Mouse (Mus musculus): ENCODE results near the gene Gm10912. TPM values are rescaled to one million over a fixed set of nuclear protein-coding genes. Genes with fewer than 3 reads are reported as not detected.
"Not testable (repeated sequence)": the region's sequence is repeated elsewhere in the genome, so short reads cannot be mapped to it uniquely, and the experiment has no call there.

The Gm10912 gene
- 0.13 TPM in 1 of 2 replicates, not detected in the other for polyA plus RNA-seq (2015; fragmentation: Nextera tagmentation; extraction: Ambion mirVana)

DNA sequence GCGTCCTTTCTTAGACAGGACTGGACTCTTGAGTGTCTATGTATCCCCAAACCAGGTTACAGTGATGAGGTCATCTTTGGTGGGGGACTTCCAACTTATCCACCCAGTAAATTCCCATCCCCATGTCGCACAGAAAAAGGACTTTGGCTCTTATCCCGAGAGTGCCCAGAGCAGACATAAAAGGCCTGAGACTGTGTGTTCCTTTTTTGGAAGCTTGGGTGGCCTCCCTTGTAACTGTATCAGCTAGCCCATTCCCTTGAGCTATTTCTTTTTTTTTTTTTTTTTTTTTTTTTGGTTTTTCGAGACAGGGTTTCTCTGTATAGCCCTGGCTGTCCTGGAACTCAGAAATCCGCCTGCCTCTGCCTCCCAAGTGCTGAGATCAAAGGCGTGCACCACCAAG lies at the start of gene Gm10912:
TSS of gene Gm10912 (plus strand) at position 301 of the 400 bp plus-strand sequence.
- DNase-seq (ENCODE audit: low spot score): not testable (repeated sequence)

DNA sequence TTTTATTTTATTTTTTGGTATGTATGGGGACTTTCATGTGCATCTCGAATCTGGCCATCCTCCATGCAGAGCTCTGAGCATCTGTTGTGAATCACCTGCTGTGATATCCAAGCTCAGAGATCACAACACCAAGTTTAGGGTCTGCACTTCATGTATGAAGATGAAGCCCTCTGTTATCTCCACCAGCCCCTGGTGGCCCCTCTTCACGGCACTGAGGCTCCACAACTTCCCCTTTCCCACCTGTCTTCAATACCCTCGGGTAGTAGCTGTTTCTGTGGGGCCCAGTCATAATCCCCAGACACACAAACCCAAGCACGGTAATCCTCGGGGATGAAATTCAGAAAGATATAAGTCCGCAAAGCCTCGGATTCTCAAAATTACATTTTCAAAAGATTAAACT lies 42.5 kb upstream of the Gm10912 start:
- DNase-seq (ENCODE audit: low spot score): no peak

DNA sequence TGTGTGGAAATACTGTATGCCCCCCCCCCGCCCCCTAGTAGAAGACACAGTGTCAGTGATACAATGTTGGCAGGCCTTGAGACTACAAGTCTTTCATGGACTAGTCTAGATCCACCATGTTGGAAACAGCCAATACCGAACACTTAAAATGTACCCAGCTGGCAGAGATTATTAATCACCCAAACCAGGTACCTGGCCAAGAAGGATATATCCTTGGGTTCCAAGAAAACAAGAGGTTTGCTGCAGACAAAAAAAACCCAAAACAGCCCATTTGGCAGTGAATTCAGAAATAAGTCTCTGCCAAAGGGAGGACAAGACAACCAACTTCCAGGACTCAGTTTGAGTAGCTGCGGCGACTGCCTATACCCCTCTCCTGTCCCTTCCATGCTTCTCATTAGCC lies 41.0 kb upstream of the Gm10912 start:
- no peak for DNase-seq (ENCODE audit: low spot score)

DNA sequence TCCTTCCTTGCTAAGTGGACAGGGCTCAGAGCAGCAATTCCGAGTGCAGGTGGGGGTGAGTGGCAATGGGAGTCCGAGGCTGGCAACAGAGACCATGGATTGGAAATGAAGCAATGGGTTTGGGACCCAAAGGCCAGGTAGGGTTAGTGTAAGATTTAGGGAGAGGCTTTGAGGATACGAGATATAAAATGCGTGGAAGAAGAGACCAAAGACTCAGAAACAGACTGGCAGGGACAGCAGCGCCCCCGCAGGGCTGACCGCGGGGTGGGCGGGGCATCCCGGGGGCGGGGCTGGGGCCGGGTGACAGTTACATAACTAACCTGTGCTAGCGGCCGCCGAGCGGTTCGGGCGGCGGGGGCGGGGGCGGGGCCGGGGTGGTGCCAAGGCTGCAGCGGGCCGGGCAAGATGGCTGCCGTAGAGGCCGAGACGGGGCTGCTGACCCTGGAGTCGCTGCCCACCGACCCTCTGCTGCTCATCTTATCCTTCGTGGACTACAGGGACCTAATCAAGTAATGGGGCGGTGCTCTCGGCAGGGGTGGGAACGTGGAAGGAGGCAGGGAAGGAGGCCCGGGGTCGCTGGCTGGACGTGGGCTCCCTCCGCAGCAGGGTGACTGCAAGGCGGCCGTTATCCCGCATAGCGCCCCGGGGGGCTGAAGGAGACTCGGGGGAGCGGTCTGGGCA lies 38.0 kb upstream of the Gm10912 start, which contains the start of gene Fbxo3:
TSS of gene Fbxo3 (plus strand) at position 264 of the 681 bp plus-strand sequence.
- DNase-seq (ENCODE audit: low spot score): peak; percentile 83

DNA sequence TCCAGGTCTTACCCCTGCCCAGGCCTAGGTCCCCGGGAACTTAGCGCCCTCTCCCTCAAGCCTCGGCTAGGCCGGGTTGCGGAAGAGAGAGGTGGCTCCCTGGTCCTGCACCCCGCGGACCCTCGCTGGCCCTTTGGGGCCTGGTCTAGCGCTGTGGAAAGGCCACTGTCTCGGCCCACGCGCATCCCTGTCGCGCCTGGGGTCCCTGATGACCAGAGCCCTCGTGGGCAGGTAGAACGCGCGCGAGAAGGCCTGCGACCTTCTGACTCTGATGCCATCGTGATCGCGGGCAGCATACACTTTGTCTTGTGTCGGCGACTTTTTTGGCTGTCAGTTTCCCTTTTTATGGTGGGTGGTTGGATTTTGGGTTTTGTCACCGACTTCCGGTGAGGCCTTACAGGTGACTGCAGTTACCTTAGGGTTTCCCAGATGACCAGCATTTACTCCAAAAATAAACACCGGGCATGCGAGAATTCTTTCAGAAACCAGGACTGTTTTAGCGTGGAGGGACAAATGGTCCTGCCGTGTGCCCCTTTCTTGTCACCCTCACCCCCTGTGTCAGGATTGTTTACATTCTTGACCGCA lies 37.4 kb upstream of the Gm10912 start, which contains the start of gene 4931422A03Rik:
TSS of gene 4931422A03Rik (minus strand) at position 223 of the 585 bp plus-strand sequence.
- DNase-seq (ENCODE audit: low spot score): no peak

DNA sequence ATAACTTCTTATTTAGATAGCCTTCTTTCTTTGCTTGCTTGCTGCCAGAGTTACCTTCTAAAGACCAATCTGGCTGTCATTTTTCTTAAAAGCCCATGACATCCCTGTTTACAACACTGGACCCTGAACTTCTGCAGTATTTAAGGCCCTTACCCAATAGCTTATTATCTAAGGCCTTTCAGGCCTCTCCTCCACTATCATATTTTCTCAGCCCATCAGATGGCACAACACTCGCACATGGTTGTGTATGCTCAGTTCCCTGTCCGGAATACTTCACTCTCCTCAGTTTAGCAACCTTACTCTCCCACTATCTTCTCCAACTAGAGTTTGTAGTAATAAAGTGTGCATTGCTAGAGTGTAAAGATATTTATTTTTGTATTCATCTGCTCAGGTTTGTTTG lies 36.6 kb upstream of the Gm10912 start:
- DNase-seq (ENCODE audit: low spot score): no peak

DNA sequence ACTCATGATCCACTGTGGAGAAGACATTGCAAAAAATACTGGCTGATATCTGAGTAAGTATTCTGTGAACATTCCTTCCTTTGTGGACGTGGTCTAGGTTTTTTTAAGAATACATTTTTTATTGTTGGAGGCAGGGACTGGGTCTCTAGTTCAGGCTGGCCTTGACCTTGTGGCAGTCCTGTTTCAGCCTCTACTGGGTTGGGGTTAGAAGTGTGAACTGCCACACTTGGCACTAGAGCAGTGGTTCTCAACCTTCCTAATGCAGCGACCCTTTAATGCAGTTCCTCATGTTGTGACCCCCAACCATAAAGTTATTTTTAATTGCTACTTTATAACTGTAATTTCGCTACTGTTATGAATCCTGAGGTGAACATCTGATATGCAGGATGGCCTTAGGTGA lies 35.2 kb upstream of the Gm10912 start:
- no peak for DNase-seq (ENCODE audit: low spot score)

DNA sequence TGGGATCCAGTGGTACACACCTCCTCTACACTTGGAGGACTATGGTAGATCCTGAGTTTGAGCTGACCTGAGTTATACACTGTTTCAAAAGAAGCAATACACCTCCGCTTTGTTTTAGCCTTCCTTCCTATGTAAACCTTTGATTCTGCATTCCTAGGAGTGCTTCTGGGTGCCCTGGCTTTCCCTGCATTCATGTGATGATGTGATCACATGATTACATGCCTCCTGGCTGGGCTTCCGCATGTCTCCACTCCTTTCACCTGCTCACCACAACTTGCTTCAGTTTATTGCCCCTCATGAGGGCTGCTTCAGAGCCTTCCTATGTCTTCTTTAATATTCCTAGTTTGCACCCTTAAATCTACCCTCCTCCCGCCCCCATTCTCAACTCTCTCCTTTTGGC lies 33.6 kb upstream of the Gm10912 start:
- DNase-seq (ENCODE audit: low spot score): no peak

DNA sequence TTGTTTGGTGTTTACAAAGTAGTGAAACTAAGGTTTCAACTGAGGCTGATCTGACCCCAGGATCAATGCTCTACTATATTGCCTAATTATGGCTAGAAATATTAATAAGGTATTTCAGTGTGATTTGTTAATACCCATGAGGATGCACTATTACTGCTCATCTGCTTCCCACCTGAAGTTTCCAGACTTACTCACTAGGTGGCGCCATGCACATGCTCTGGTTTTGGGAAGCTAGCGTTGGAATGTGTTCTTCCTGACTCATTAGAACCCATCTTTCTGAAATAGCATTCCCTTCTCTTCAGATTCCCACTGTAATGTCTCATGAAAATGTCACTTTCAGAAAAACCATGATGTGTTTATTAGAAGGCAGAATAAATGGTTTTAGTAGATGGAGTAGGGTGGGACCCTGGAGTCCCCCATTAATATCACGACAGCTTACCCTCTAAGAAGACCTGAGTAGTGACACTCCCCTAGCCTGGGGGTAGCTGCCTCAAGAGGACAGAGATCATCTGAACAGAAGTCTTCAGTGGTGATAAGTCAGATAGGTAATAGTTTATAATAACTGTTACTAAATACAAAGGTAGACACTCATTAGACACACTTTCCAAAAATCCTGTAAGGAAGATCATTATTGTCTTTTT lies 30.7 kb upstream of the Gm10912 start:
- DNase-seq (ENCODE audit: low spot score): peak; percentile 33

DNA sequence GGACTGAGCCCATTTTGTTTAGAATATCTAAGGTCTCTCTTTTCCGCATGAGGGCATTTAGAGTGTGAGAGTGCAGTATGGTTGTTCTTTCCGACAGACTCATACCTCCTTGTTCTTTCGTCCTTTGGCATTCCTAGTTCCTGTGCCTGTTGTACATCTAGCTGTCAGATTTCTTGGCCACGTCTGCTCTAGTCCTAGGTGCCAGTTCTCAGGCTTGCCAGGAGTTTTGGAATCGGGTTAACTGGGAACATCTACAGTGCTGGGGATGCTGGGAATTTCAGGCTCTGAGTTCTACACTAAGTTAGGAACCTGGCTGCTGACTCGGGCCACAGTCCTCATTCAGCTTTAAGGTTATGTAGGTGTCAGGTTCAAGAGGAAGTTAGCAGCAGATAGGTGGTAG lies 30.0 kb upstream of the Gm10912 start:
- no peak for DNase-seq (ENCODE audit: low spot score)

DNA sequence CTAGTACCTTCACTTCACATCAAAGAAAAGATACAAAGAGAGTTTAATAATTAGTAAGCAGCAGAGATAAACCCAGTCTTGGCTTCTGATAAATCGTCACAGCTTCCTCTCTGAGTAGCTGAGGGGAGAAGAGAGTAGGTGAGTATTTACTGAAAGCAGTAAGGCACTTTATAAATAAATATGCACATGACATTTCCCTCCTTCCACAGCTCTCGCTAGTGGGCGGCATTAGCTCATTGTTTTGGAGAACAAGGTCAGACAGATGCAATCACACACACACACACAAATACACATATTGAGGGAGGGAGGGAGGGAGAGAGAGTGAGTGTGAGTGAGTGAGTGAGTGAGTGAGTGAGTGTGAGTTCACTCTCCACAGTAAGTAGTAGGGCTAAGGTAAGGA lies 29.3 kb upstream of the Gm10912 start:
- no peak for DNase-seq (ENCODE audit: low spot score)

DNA sequence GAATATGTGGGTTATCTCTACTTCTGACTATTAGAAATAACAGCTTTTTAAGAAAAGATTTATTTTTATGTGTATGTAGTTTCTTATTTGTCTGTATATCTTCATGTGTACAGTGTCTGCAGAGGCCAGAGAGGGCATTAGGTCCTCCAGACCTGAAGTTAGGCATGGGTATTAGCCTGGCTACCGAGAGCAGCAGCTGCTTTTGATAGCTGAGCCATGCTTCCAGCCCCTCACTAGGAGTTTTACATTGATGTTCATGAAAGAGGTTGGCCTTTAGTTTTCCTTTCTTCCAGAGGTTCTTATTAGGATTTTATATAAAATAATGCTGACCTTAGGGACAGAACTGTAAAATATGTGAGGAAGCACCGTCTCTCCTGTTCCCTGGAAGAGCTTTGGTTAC lies 27.4 kb upstream of the Gm10912 start:
- no peak for DNase-seq (ENCODE audit: low spot score)

DNA sequence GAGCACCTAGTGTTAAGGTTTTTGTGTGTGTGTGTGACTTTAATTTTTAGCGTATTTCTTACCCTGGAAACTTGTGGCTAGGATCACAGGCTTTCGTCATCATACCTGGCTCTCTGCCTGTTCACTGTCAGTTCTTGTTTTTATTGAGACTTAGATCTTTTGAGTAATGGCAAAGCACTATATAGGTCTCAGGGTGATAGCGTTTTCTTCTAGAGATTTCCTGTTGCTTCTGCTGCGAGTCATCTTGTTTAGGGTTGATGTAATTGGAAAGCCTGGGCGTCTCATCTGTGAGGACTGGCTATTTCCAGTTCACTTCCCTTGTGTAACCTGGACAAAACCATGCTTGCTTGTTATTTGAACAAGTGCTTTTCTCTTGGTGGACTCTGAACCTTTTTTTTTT lies 24.0 kb upstream of the Gm10912 start:
- no peak for DNase-seq (ENCODE audit: low spot score)

DNA sequence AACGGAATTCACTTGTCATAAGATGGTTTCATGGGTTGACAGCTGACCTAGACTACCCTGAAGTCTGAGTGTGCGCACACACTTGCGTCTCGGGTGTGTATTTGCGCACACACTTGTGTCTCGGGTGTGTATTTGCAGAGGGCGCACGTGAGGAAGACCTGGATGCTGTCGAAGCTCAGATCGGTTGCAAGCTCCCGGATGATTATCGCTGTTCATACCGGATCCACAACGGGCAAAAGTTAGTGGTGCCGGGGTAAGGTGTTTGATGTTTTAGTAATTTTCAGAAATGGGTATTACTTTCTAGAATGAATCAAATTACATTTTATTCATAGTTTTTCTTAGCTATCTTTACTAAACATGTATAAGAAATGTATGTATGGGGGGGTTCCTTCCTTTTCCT lies 22.9 kb upstream of the Gm10912 start:
- no peak for DNase-seq (ENCODE audit: low spot score)

DNA sequence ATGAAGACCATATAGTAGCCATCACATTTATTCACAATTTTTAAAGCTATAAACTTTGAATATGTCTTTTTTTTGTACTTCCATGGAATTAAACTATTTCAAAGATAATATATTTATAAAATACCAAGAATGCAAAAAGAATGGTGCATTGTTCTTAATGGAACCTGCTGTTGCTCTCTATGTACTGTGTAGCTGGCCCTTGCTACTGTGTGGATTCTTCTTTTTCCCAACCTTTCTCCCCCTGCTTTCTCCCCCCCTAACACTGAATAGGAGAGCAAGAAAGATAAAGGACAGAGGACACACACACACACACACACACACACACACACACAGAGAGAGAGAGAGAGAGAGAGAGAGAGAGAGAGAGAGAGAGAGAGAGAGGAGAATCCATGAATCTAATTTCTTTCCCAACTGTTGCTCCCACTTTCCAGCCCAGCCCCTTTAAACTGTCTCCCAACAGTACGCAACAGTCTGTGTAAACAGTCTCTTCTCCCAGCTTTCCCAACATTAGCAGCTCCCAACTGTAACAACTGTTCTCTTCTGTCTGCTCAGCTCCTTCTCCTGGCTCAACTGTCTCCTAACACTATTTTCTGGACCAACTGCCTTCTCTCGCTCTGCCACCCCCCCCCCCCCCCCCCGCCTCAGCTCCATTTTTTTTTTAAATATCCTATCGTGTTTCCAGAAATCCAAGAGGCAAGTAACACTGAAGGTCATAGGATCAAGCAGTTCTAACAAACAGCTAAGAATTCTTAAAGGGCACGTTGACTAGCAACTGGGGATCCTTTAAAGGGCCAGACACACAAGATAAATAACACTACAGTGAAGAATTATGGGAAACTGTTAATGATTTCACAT lies 21.8 kb upstream of the Gm10912 start:
- DNase-seq (ENCODE audit: low spot score): no peak

DNA sequence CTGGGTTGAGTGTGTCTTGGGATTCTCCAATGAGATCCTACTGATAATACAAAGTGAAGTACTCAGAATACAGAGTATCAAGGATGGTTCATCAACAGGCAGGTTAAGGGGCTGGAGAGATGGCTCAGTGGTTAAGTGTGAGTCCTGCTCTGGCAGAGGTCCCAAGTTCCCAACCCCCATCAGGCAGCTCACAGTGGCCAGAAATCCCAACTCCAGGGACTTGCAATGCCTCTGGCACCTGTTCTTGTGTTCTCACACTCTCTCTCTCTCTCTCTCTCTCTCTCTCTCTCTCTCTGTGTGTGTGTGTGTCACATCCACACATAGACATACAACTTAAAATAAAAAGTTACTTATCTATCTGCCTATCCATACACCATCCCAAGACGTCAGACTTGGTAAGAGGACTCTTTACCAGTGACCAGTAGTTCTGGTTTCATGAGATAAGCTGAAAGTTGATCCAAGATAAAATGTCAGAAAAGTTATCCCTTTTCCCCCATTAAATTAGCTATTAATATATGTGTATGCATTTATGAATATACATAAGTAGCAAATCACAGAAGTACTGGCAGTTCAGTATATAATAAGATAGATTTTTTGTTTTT lies 21.0 kb upstream of the Gm10912 start:
- DNase-seq (ENCODE audit: low spot score): no peak

DNA sequence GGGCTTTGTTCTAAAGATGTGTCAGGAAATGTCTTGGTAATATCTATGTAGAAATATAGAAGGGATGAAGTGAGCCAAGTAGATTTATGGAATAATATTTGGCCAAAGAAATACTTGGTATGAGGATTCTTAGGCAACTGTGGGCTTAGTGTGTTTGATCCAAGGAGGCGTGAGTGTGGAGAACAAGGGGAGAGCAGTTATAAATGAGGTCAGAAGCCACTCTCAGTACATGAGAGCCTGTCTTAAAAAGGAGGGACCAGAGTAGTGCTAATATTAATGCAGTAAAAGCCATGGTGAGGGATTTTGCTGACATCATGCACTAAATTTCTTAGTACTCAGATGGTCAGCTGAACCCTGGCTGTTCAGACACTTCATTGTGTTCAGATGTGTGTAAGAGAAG lies 7.2 kb upstream of the Gm10912 start:
- DNase-seq (ENCODE audit: low spot score): no peak

DNA sequence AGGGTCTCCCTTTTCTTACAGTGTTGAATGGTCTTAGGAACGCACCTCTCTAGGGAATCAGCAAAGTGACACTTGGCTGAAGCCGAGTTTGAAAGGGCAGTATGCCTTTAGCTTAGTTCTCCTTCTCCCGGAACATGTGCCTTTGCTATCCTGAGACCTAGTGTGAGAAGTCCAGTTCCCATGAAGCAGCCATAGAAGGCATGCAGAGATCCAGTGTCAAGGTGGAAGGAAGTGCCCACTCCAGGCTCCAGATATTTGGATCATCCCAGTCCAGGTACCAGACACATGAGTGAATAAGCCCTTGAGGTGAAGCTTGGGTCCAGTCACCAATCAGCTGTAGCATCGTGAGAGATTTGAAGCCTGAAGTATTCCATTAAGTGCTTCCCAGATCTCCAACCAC lies 6.7 kb upstream of the Gm10912 start:
- DNase-seq (ENCODE audit: low spot score): no peak

DNA sequence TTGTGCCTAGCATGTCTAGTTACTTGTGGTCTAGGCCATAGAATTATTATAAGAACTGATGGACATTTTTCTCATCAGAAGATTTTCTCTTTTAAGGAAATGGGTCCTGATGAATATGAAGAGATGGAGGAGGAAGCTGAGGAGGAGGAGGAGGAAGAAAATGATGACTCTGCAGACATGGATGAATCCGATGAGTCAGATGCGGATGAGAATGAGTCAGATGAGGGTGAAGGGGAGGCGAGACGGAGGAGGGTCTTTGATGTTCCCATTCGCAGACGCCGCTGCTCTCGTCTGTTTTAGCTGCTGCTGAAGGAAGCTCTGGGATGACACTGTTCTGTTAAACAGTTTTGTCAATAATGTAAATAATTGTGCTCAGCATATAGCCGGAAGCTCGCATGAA lies 5.8 kb upstream of the Gm10912 start:
- no peak for DNase-seq (ENCODE audit: low spot score)

DNA sequence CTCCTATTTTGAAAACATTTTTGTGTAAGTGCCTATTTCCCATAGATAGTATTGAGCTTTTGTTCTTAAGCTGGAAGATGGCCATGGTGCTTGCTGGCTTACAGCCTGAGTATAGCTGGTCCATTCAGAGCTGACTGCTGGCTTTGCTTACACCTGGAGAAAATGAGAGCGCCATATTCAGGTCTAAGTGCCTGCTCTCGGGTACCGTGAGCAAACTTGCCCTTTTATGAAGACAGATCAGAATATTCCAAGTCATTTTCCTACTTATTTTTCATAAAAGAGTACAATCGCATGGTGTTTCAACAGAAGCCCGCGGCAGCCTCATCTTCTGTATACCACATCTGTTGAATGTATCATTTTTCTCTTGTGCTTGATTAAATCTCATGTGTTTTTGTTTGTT lies 4.6 kb upstream of the Gm10912 start:
- no peak for DNase-seq (ENCODE audit: low spot score)

DNA sequence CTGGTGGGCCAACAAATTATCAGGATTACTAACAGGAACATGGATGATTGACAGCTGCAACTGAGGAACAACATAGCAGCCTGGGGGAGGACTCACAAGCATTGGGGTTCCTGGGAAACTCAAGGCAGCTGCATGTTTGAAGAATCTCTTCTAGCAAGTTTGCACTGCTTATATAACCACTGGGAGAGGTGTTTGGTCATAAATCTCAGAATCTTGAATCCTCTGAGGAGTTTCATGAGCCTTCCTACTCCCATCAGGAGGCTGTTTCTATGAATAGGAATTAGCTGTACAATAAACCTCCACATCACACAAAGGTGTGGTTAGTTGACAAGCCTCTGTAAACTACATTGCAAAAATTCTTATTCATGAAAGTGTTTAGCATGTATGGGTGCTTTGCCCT lies 3.0 kb upstream of the Gm10912 start:
- no peak for DNase-seq (ENCODE audit: low spot score)
